Mouse (Mus musculus) layer of hippocampus, postnatal 25 days (tissue): Measurements from ENCODE around the gene Vmn2r72. TPM values are rescaled to one million over a fixed set of nuclear protein-coding genes. Genes with fewer than 3 reads are reported as not detected.

Source experiments
- DNase-seq, 2 experiments: peaks; one replicate each; pipeline ENCODE4 v3.0.0; 2022; ENCODE audit warnings: mixed read lengths in 2 of 2, low spot score in 1 of 2; ENCODE audit errors: extremely low spot score in 1 of 2
- total RNA-seq, 2 experiments: library from RNA; stranded (reverse); gene quantifications; 2 replicates each; pipeline ENCODE4 v1.2.3; 2021

Gene Vmn2r72
- total RNA-seq: not detected

DNA sequence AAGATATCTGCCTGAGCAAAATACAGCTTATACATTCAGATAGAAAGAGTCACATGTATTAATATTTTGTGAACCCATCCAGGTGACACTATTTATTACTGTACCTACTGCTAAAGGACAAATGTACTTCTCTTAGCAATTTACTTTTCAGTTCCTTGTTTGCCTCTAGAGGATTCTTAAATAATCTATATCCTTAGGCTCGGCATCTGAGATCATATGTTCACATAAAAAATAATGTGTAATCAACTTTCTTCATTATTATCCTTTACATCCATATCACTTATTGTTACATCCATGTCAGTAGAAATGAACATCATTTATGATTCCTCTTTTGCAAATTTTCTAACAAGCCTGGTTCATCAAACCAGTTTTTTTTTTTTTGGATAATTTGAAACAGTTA lies at the start of gene Vmn2r72:
Vmn2r72 (minus strand) TSS at position 101 of the 400 bp plus-strand sequence.
- DNase-seq: no peak

Other genes with a start within 250 kb of the Vmn2r72 start
- not detected for gene Vmn2r71, start 192.0 kb downstream of the Vmn2r72 start, total RNA-seq
- gene Vmn2r70, start 185.9 kb downstream of the Vmn2r72 start, total RNA-seq: not detected
- not detected for gene Vmn2r73, start 121.2 kb upstream of the Vmn2r72 start, total RNA-seq
- gene Vmn2r74, start 206.5 kb upstream of the Vmn2r72 start, total RNA-seq: not detected